Comparison of ENCODE assay signal across 13 mouse cellular contexts in genomic region chr19:17392866-17393265, GRCm38 (mm10). TPM values are rescaled to one million over a fixed set of nuclear protein-coding genes. Genes with fewer than 3 reads are reported as not detected.
A peak's percentile ranks its signal among the peaks of the same experiment; 100 is the strongest.
DNase-seq lines count a peak whose midpoint lies in the region; ATAC-seq lines count a peak whose summit lies in the region.
"Had no signal": no experiment of that assay in that cellular context is flagged by ENCODE, and none has a peak within 500 bp of the region (broad histone marks: within the 10 kb centered on the region; RNA-seq: fewer than 3 reads in every experiment).

No protein-coding gene starts in this region.

- no peak for DNase-seq in forebrain, embryonic 14.5 days (ENCODE audit: low spot score)
- no peak for DNase-seq in lung, postnatal 10 days
- no peak for DNase-seq in thymus, adult 18-20 months
- DNase-seq in frontal cortex, postnatal 36 days (ENCODE audit: low spot score in 2 of 2), result no peak
- DNase-seq: adrenal gland, postnatal 36 days; B cell, adult 2 months had no signal

- peaks cover 7% of the 10 kb centered on the region; the same call in 1 of the 2 replicates for H3K27me3 ChIP-seq in forebrain, embryonic 12.5 days
- H3K27me3 ChIP-seq in forebrain, embryonic 14.5 days (replicated peaks; ENCODE audit: control insufficient read depth, insufficient read depth, low read length), result no peaks in the 10 kb centered on the region
- H3K27me3 ChIP-seq in lung, embryonic 15.5 days, result peaks cover 4% of the 10 kb centered on the region; the same call in 1 of the 2 replicates
- no peaks in the 10 kb centered on the region; the same call in 1 of the 2 replicates for H3K27me3 ChIP-seq in intestine, embryonic 15.5 days (replicated peaks)
- H3K27me3 ChIP-seq in neural tube, embryonic 15.5 days (replicated peaks), result peaks cover 8% of the 10 kb centered on the region; the same call in 1 of the 2 replicates
- H3K27me3 ChIP-seq: megakaryocyte, embryonic 14.5 days; Patski had no signal

- 7% methylated on average over 3 of the region's 3 CpGs for WGBS in forebrain, embryonic 12.5 days
- WGBS in forebrain, embryonic 14.5 days, result 11% methylated on average over 3 of the region's 3 CpGs
- WGBS in lung, embryonic 15.5 days, result 19% methylated on average over 3 of the region's 3 CpGs
- 15% methylated on average over 3 of the region's 3 CpGs for WGBS in intestine, embryonic 15.5 days
- 26% methylated on average over 3 of the region's 3 CpGs for WGBS in neural tube, embryonic 15.5 days

- H3K4me3 ChIP-seq in forebrain, embryonic 12.5 days (replicated peaks), result no peak overlapping the region
- no peak overlapping the region for H3K4me3 ChIP-seq in forebrain, embryonic 14.5 days (ENCODE audit: low read depth, low read length)
- H3K4me3 ChIP-seq in lung, embryonic 15.5 days, result 0 out of 2 replicates have a peak overlapping the region, but pooled peaks have one; percentile 89
- 0 out of 2 replicates have a peak overlapping the region, but pooled peaks have one; percentile 3 for H3K4me3 ChIP-seq in intestine, embryonic 15.5 days (replicated peaks)
- no peak overlapping the region for H3K4me3 ChIP-seq in neural tube, embryonic 15.5 days (replicated peaks)

- peaks cover 8% of the 10 kb centered on the region for H3K4me1 ChIP-seq in forebrain, embryonic 12.5 days
- H3K4me1 ChIP-seq in forebrain, embryonic 14.5 days (ENCODE audit: control insufficient read depth, insufficient read depth, low read length), result peaks cover 7% of the 10 kb centered on the region; the same call in 1 of the 2 replicates
- H3K4me1 ChIP-seq in lung, embryonic 15.5 days, result peaks cover 8% of the 10 kb centered on the region
- H3K4me1 ChIP-seq in intestine, embryonic 15.5 days (replicated peaks), result 0 out of 2 replicates have a peak, but pooled peaks cover 2% of the 10 kb centered on the region
- peaks cover 18% of the 10 kb centered on the region for H3K4me1 ChIP-seq in neural tube, embryonic 15.5 days

- H3K27ac ChIP-seq in forebrain, embryonic 12.5 days, result no peak overlapping the region
- no peak overlapping the region for H3K27ac ChIP-seq in forebrain, embryonic 14.5 days (ENCODE audit: low read depth, low read length)
- no peak overlapping the region for H3K27ac ChIP-seq in lung, embryonic 15.5 days
- no peak overlapping the region for H3K27ac ChIP-seq in intestine, embryonic 15.5 days
- H3K27ac ChIP-seq in neural tube, embryonic 15.5 days (replicated peaks), result no peak overlapping the region
- H3K27ac ChIP-seq: kidney, postnatal 0 days had no signal

- H3K9me3 ChIP-seq in forebrain, embryonic 12.5 days, result no peaks in the 10 kb centered on the region
- no peaks in the 10 kb centered on the region for H3K9me3 ChIP-seq in forebrain, embryonic 14.5 days (replicated peaks; ENCODE audit: control insufficient read depth, low read length)
- no peaks in the 10 kb centered on the region for H3K9me3 ChIP-seq in lung, embryonic 15.5 days
- H3K9me3 ChIP-seq in intestine, embryonic 15.5 days, result no peaks in the 10 kb centered on the region
- H3K9me3 ChIP-seq in neural tube, embryonic 15.5 days (replicated peaks), result no peaks in the 10 kb centered on the region
- H3K9me3 ChIP-seq: megakaryocyte, embryonic 14.5 days had no signal

- 0 out of 2 replicates have a peak, but pooled peaks cover 4% of the 10 kb centered on the region for H3K36me3 ChIP-seq in forebrain, embryonic 12.5 days (replicated peaks)
- H3K36me3 ChIP-seq in forebrain, embryonic 14.5 days (ENCODE audit: control insufficient read depth, insufficient read depth, low read length), result peaks cover 13% of the 10 kb centered on the region
- H3K36me3 ChIP-seq in lung, embryonic 15.5 days, result peaks cover 6% of the 10 kb centered on the region; the same call in 1 of the 2 replicates
- H3K36me3 ChIP-seq in intestine, embryonic 15.5 days, result no peaks in the 10 kb centered on the region
- no peaks in the 10 kb centered on the region for H3K36me3 ChIP-seq in neural tube, embryonic 15.5 days

- H3K4me2 ChIP-seq in forebrain, embryonic 12.5 days, result 0 out of 2 replicates have a peak overlapping the region, but pooled peaks have one; percentile 59
- no peak overlapping the region; the same call in 1 of the 2 replicates for H3K4me2 ChIP-seq in forebrain, embryonic 14.5 days (ENCODE audit: low read length)
- peak overlapping the region; percentile 68 for H3K4me2 ChIP-seq in lung, embryonic 15.5 days
- peak overlapping the region; percentile 67 for H3K4me2 ChIP-seq in intestine, embryonic 15.5 days (replicated peaks)
- H3K4me2 ChIP-seq in neural tube, embryonic 15.5 days, result peak overlapping the region; percentile 64; the same call in 1 of the 2 replicates

- no peak overlapping the region for H3K9ac ChIP-seq in forebrain, embryonic 12.5 days
- H3K9ac ChIP-seq in forebrain, embryonic 14.5 days (ENCODE audit: low read length), result no peak overlapping the region
- H3K9ac ChIP-seq in lung, embryonic 15.5 days, result no peak overlapping the region
- no peak overlapping the region for H3K9ac ChIP-seq in intestine, embryonic 15.5 days
- H3K9ac ChIP-seq in neural tube, embryonic 15.5 days (replicated peaks), result no peak overlapping the region

- ATAC-seq in forebrain, embryonic 12.5 days (ENCODE audit: low FRiP score), result no peak
- ATAC-seq in forebrain, embryonic 14.5 days, result no peak
- no peak for ATAC-seq in lung, embryonic 15.5 days (ENCODE audit: borderline replicate concordance, extremely low read depth, low FRiP score, low TSS enrichment)
- no peak for ATAC-seq in intestine, embryonic 15.5 days
- ATAC-seq in neural tube, embryonic 15.5 days (ENCODE audit: low FRiP score), result no peak

RNA-seq across cellular contexts. Expression of gene Rfk, which starts 1.0 kb away (rescaled TPM):
- 95.0 and 95.1 TPM in 2 replicates for polyA plus RNA-seq in forebrain, embryonic 12.5 days (2016; fragmentation: Nextera tagmentation; extraction: Ambion mirVana)
- polyA plus RNA-seq in forebrain, embryonic 14.5 days (2014; fragmentation: Nextera tagmentation; extraction: Ambion mirVana), result 47.6 and 53.5 TPM in 2 replicates
- 74.8 and 75.4 TPM in 2 replicates for polyA plus RNA-seq in lung, embryonic 15.5 days (2015; fragmentation: Nextera tagmentation; extraction: Ambion mirVana)
- polyA plus RNA-seq in intestine, embryonic 15.5 days (2015; fragmentation: Nextera tagmentation; extraction: Ambion mirVana), result 109 and 117 TPM in 2 replicates
- 91.7 and 97.4 TPM in 2 replicates for polyA plus RNA-seq in neural tube, embryonic 15.5 days (2015; fragmentation: Nextera tagmentation; extraction: Ambion mirVana)

RNA-seq across cellular contexts. Expression of gene Gcnt1, which starts 20.2 kb away (rescaled TPM):
- 2.1 and 2.3 TPM in 2 replicates for polyA plus RNA-seq in forebrain, embryonic 12.5 days (2016; fragmentation: Nextera tagmentation; extraction: Ambion mirVana)
- 0.56 and 0.98 TPM in 2 replicates for polyA plus RNA-seq in forebrain, embryonic 14.5 days (2014; fragmentation: Nextera tagmentation; extraction: Ambion mirVana)
- 3.8 and 3.9 TPM in 2 replicates for polyA plus RNA-seq in lung, embryonic 15.5 days (2015; fragmentation: Nextera tagmentation; extraction: Ambion mirVana)
- polyA plus RNA-seq in intestine, embryonic 15.5 days (2015; fragmentation: Nextera tagmentation; extraction: Ambion mirVana), result 4.3 and 5.1 TPM in 2 replicates
- 0.74 and 1.4 TPM in 2 replicates for polyA plus RNA-seq in neural tube, embryonic 15.5 days (2015; fragmentation: Nextera tagmentation; extraction: Ambion mirVana)

Comparison
In these comparisons a context has a peak if more than half of its experiments do, and no peak if none do; other contexts are left out.
1. H3K4me3 ChIP-seq: peak in lung, embryonic 15.5 days (single experiment) and intestine, embryonic 15.5 days (single experiment); none in forebrain, embryonic 12.5 days (single experiment), forebrain, embryonic 14.5 days (single experiment) and neural tube, embryonic 15.5 days (single experiment).